Mouse (Mus musculus): ENCODE measurements at regions not wholly inside any gene's neighbourhood (a gene's known extent, or its start where the extent isn't known, plus 50 kb on each side); places are given as distances from the start of the nearest gene placed in this dataset.

- H3K36me3 ChIP-seq (ENCODE audit: control insufficient read depth, insufficient read depth, low read length) = no peaks in the 10 kb centered on the region
- no peaks in the 10 kb centered on the region for H3K4me1 ChIP-seq (replicated peaks; ENCODE audit: control insufficient read depth, insufficient read depth)
- no peak overlapping the region for H3K4me3 ChIP-seq (ENCODE audit: low read depth, low read length)
- no peaks in the 10 kb centered on the region for H3K27me3 ChIP-seq (ENCODE audit: control insufficient read depth, insufficient read depth, low read length)
- no peak overlapping the region for H3K9ac ChIP-seq (ENCODE audit: low read length)
- no peak overlapping the region for H3K4me2 ChIP-seq (replicated peaks; ENCODE audit: low read depth)
- TF ChIP-seq EP300 (optimal IDR thresholded peaks at IDR 0.05) (no peak), CTCF (IDR thresholded peaks at IDR 0.05; ENCODE audit: low read depth) (no peak)
- ATAC-seq (ENCODE audit: low FRiP score, low TSS enrichment) (no peak), DNase-seq (ENCODE audit: low spot score) (no peak)
- no peak overlapping the region for H3K27ac ChIP-seq (replicated peaks)
- H3K9me3 ChIP-seq (ENCODE audit: control insufficient read depth, low read length) = no peaks in the 10 kb centered on the region
- 80% methylated on average over 4 of the region's 4 CpGs for WGBS
Observed at GRCm38 (mm10) chr4:84218961-84219360, 456.1 kb downstream of the Bnc2 start.

GRCm38 (mm10) chr4:84222057-84222717, 452.9 kb downstream of the Bnc2 start:
- WGBS = 69% methylated on average over 4 of the region's 4 CpGs
- H3K27me3 ChIP-seq (ENCODE audit: control insufficient read depth, insufficient read depth, low read length) = no peaks in the 10 kb centered on the region
- H3K4me2 ChIP-seq (replicated peaks; ENCODE audit: low read depth) = no peak overlapping the region
- ATAC-seq (ENCODE audit: low FRiP score, low TSS enrichment) = peak; percentile 84
- H3K4me3 ChIP-seq (ENCODE audit: low read depth, low read length) = no peak overlapping the region
- no peak for TF ChIP-seq EP300 (optimal IDR thresholded peaks at IDR 0.05)
- no peak for TF ChIP-seq CTCF (IDR thresholded peaks at IDR 0.05; ENCODE audit: low read depth)
- H3K9ac ChIP-seq (ENCODE audit: low read length) = no peak overlapping the region
- DNase-seq (ENCODE audit: low spot score) = peak; percentile 56
- H3K36me3 ChIP-seq (ENCODE audit: control insufficient read depth, insufficient read depth, low read length) = no peaks in the 10 kb centered on the region
- H3K9me3 ChIP-seq (ENCODE audit: control insufficient read depth, low read length) = no peaks in the 10 kb centered on the region
- H3K4me1 ChIP-seq (replicated peaks; ENCODE audit: control insufficient read depth, insufficient read depth) = no peaks in the 10 kb centered on the region
- H3K27ac ChIP-seq (replicated peaks) = 0 out of 2 replicates have a peak overlapping the region, but pooled peaks have one; percentile 2

- H3K4me1 ChIP-seq (replicated peaks; ENCODE audit: control insufficient read depth, insufficient read depth) = no peaks in the 10 kb centered on the region
- H3K4me3 ChIP-seq (ENCODE audit: low read depth, low read length) = no peak overlapping the region
- no peak overlapping the region for H3K27ac ChIP-seq (replicated peaks)
- WGBS = 73% methylated on average over 11 of the region's 11 CpGs
- no peaks in the 10 kb centered on the region for H3K9me3 ChIP-seq (ENCODE audit: control insufficient read depth, low read length)
- no peak overlapping the region for H3K9ac ChIP-seq (ENCODE audit: low read length)
- no peak for TF ChIP-seq CTCF (IDR thresholded peaks at IDR 0.05; ENCODE audit: low read depth)
- TF ChIP-seq EP300 (optimal IDR thresholded peaks at IDR 0.05) = no peak
- ATAC-seq (ENCODE audit: low FRiP score, low TSS enrichment) (0 out of 2 replicates have a peak, but pooled peaks have one; percentile 30), DNase-seq (ENCODE audit: low spot score) (no peak)
- no peaks in the 10 kb centered on the region for H3K36me3 ChIP-seq (ENCODE audit: control insufficient read depth, insufficient read depth, low read length)
- H3K27me3 ChIP-seq (ENCODE audit: control insufficient read depth, insufficient read depth, low read length) = no peaks in the 10 kb centered on the region
- H3K4me2 ChIP-seq (replicated peaks; ENCODE audit: low read depth) = no peak overlapping the region
Observed at GRCm38 (mm10) chr4:84222805-84223335, 452.2 kb downstream of the Bnc2 start.

GRCm38 (mm10) chr4:84224556-84224955, 450.5 kb downstream of the Bnc2 start:
- H3K36me3 ChIP-seq (ENCODE audit: control insufficient read depth, insufficient read depth, low read length) = no peaks in the 10 kb centered on the region
- H3K9me3 ChIP-seq (ENCODE audit: control insufficient read depth, low read length) = no peaks in the 10 kb centered on the region
- no peak overlapping the region for H3K4me2 ChIP-seq (replicated peaks; ENCODE audit: low read depth)
- TF ChIP-seq CTCF (IDR thresholded peaks at IDR 0.05; ENCODE audit: low read depth) = no peak
- TF ChIP-seq EP300 (optimal IDR thresholded peaks at IDR 0.05) = no peak
- no peak for DNase-seq (ENCODE audit: low spot score)
- ATAC-seq (ENCODE audit: low FRiP score, low TSS enrichment) = no peak
- H3K4me3 ChIP-seq (ENCODE audit: low read depth, low read length) = no peak overlapping the region
- 71% methylated on average over 6 of the region's 6 CpGs for WGBS
- H3K9ac ChIP-seq (ENCODE audit: low read length) = no peak overlapping the region
- no peaks in the 10 kb centered on the region for H3K4me1 ChIP-seq (replicated peaks; ENCODE audit: control insufficient read depth, insufficient read depth)
- no peaks in the 10 kb centered on the region for H3K27me3 ChIP-seq (ENCODE audit: control insufficient read depth, insufficient read depth, low read length)
- H3K27ac ChIP-seq (replicated peaks) = no peak overlapping the region

Data from stomach, postnatal 0 days (tissue).